Mouse (Mus musculus) heart, adult 2 months (tissue): ENCODE results near the gene Shroom4. TPM values are rescaled to one million over a fixed set of nuclear protein-coding genes. Genes with fewer than 3 reads are reported as not detected.

ENCODE experiments used
- DNase-seq, 2 experiments: peaks; one replicate each; pipeline ENCODE4 v3.0.0; 2021
- H3K27ac ChIP-seq: fragments of 200-600 bp; 2 replicates; pipeline ENCODE4 v1.8.1; 2022
- H3K27me3 ChIP-seq: fragments of 200-500 bp; 2 replicates; pipeline ENCODE4 v1.6.1; 2012; ENCODE audit warnings: mild to moderate bottlenecking, low read length, inconsistent platforms, mixed read lengths; ENCODE audit not compliant: control insufficient read depth, insufficient read depth
- H3K36me3 ChIP-seq: fragments of 200-500 bp; 2 replicates; pipeline ENCODE4 v1.6.1; 2012; ENCODE audit warnings: low read length, inconsistent platforms; ENCODE audit not compliant: control insufficient read depth, insufficient read depth
- H3K4me1 ChIP-seq: fragments of 200-500 bp; 2 replicates; pipeline ENCODE4 v1.6.1; 2011; ENCODE audit warnings: low read length; ENCODE audit not compliant: control insufficient read depth, insufficient read depth
- H3K4me3 ChIP-seq: fragments of 200-600 bp; 2 replicates; pipeline ENCODE4 v1.8.1; 2022
- H3K79me2 ChIP-seq: fragments of 200-500 bp; replicated peaks from 2 replicates; pipeline ENCODE4 v1.6.1; 2012; ENCODE audit warnings: mild to moderate bottlenecking, inconsistent platforms, low read length, moderate library complexity, mixed read lengths; ENCODE audit not compliant: control insufficient read depth, insufficient read depth
- H3K9ac ChIP-seq: fragments of 200-500 bp; 2 replicates; pipeline ENCODE4 v1.6.1; 2012; ENCODE audit warnings: low read depth, mild to moderate bottlenecking, control low read depth, inconsistent platforms, low read length, mixed read lengths
- CTCF ChIP-seq: fragments of 200-600 bp; IDR thresholded peaks from 2 replicates; pipeline ENCODE4 v1.8.1; 2022; ENCODE audit warnings: antibody characterized with exemption, mild to moderate bottlenecking, moderate library complexity
- EP300 ChIP-seq: fragments of 200-500 bp; IDR thresholded peaks from 2 replicates; pipeline ENCODE4 v1.6.1; 2011; ENCODE audit warnings: low read depth, low read length, control low read depth; ENCODE audit not compliant: insufficient read depth
- POLR2A ChIP-seq: fragments of 200-500 bp; IDR thresholded peaks from 2 replicates; pipeline ENCODE4 v1.6.1; 2011; ENCODE audit warnings: mild to moderate bottlenecking, low read depth, low read length, control low read depth; ENCODE audit not compliant: insufficient read depth
- WGBS: fragments of 180-500 bp; shearing (Covaris S2); methylation state at CpG from one replicate; pipeline ENCODE4 v1.1.7; 2018; 5-methylcytosine and 5-hydroxymethylcytosine counted together
- intact Hi-C: fragments of 180-260 bp; cut with DNase I; formaldehyde crosslinking; loops from one replicate; pipeline ENCODE4 v1.15.1; 2025
- polyA plus RNA-seq: library from polyadenylated mRNA; depleted of rRNA; stranded (reverse); fragments of >200 nt; gene quantifications from 2 replicates; pipeline ENCODE4 v1.2.3, GENCODE M21; 2012
- total RNA-seq, 2 experiments: library from RNA; stranded (reverse); gene quantifications; 2 replicates each; pipeline ENCODE4 v1.2.3; 2021

The Shroom4 gene
- total and polyA plus RNA-seq, 3 experiments, result 5.1 to 14.8 (median 13.5) TPM

DNA sequence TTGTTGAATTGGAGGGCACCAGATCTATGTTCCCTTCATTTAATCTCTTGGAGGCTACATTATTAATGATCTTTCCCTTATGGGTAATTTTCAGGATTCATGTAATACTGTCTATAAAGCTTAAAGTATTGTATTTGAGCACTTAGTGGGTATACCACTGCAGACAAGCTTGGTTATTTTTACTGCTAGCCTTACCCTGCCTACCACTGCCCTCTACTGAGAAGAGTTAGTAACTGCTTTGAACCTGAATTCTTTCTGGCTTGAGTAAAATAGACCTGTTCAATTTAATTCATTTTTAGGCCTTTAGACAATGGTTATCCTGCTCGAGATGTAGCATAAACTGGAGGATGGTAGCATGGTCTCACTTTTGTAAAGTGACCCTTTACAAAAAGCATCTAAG lies 75.5 kb downstream of the Shroom4 start:
- intact Hi-C loops, result loop anchor here (1.0 to 2.0 kb wide), 2 partner anchors 150 to 214 kb away; no protein-coding TSS in a partner anchor
- no peaks in the 10 kb centered on the region for H3K4me1 ChIP-seq
- no peak for DNase-seq

DNA sequence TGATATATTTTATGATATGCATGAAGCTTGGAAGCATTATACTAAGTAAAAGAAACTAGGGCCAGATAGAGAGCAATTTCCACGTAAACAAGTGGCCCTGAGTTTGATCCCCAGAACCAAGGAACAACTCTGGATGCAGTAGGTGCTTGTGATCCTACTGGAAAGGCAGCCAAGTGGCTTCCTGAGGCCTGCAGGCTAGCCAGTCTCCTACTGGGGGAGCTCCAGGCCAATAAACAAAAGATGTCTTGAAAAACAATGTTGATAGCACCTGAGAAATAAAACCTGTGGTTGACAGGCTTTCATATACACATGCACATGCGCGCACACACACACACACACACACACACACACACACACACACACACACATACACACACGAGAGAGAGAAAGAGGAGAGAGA lies 82.6 kb downstream of the Shroom4 start:
- intact Hi-C loops, result loop anchor here (5.0 kb wide), 1 partner anchor 40 kb away; no protein-coding TSS in a partner anchor

More for the DNA sequence above, 75.5 kb downstream of the Shroom4 start:
- Histone ChIP-seq H3K4me3 (no peak overlapping the region), H3K36me3 (no peaks in the 10 kb centered on the region), H3K9ac (no peak overlapping the region), H3K27me3 (no peaks in the 10 kb centered on the region), H3K27ac (no peak overlapping the region), H3K79me2 (no peaks in the 10 kb centered on the region)
- TF ChIP-seq CTCF, result peak; percentile 77
- TF ChIP-seq EP300, result no peak
- 14% methylated on average over 1 of the region's 1 CpGs for WGBS

DNA sequence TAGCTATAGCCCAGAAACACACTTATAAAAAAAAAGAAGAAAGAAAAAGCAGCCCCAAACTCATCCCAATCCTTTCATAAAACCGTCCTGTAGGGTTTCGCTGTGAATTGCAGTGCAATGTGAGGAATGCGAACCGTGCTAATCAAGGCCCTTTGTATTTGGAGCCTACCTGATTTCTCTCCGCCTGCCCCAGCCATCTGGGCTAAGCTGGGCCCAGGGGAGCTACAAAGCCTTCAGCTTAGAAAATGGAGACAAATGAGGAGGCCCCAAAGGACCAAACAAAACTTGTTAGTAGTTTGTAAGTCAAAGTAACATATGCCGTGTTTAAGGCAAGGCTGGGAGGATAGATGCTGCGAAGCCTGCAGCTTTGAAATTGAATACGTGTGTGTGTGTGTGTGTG lies 84.2 kb downstream of the Shroom4 start:
- intact Hi-C loops, result loop anchor here (5.0 kb wide), 1 partner anchor 38 kb away; no protein-coding TSS in a partner anchor
- no peak for DNase-seq
- TF ChIP-seq CTCF, result no peak
- no peak for TF ChIP-seq POLR2A
- no peak for TF ChIP-seq EP300

More for the DNA sequence above, 82.6 kb downstream of the Shroom4 start:
- H3K4me1 ChIP-seq, result no peaks in the 10 kb centered on the region
- peak in 1 of 2 experiments; percentile 21 for DNase-seq
- H3K36me3 ChIP-seq, result no peaks in the 10 kb centered on the region
- H3K79me2 ChIP-seq, result no peaks in the 10 kb centered on the region
- H3K27me3 ChIP-seq, result no peaks in the 10 kb centered on the region
- no peak overlapping the region for H3K9ac ChIP-seq
- TF ChIP-seq EP300 (no peak), POLR2A (no peak), CTCF (peak; percentile 62)
- 75% methylated on average over 4 of the region's 4 CpGs for WGBS
- H3K27ac ChIP-seq, result no peak overlapping the region
- H3K4me3 ChIP-seq, result no peak overlapping the region

DNA sequence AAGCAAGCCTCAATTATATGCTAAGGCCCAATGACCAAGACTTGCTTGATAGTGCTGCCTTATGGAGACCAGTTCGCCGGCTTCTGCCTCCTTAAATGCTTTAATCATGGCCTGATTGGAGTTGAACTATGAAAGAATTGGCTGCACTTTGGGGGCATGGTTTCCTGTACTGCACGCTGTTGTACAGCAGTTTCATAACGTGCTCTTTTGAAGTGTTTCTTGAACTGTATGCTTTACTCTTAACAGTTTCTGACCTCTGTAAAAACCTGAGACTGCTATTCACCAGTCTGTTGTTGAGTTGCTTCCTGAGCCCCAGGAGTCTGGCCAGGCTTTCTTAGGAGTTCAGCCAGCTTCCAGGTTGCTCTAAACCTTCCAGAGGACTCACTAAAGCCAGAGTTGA lies 90.8 kb downstream of the Shroom4 start:
- no peak for TF ChIP-seq EP300
- TF ChIP-seq POLR2A, result no peak
- no peak for TF ChIP-seq CTCF
- intact Hi-C loops, result no loop called here
- H3K4me3 ChIP-seq, result no peak overlapping the region
- no peaks in the 10 kb centered on the region for H3K4me1 ChIP-seq
- DNase-seq, result no peak
- no peak overlapping the region for H3K9ac ChIP-seq
- no peak overlapping the region for H3K27ac ChIP-seq
- no peaks in the 10 kb centered on the region for H3K36me3 ChIP-seq
- 71% methylated on average over 4 of the region's 4 CpGs for WGBS
- no peaks in the 10 kb centered on the region for H3K79me2 ChIP-seq
- H3K27me3 ChIP-seq, result no peaks in the 10 kb centered on the region

More for the DNA sequence above, 84.2 kb downstream of the Shroom4 start:
- no peaks in the 10 kb centered on the region for H3K4me1 ChIP-seq
- H3K4me3 ChIP-seq, result no peak overlapping the region
- H3K36me3 ChIP-seq, result no peaks in the 10 kb centered on the region
- H3K27ac ChIP-seq, result no peak overlapping the region
- no peaks in the 10 kb centered on the region for H3K27me3 ChIP-seq
- 64% methylated on average over 8 of the region's 8 CpGs for WGBS
- no peak overlapping the region for H3K9ac ChIP-seq
- no peaks in the 10 kb centered on the region for H3K79me2 ChIP-seq

- intact Hi-C loops, result no loop called here
- Histone ChIP-seq H3K79me2 (no peaks in the 10 kb centered on the region), H3K36me3 (no peaks in the 10 kb centered on the region), H3K9ac (no peak overlapping the region), H3K27me3 (no peaks in the 10 kb centered on the region), H3K4me1 (no peaks in the 10 kb centered on the region), H3K27ac (no peak overlapping the region), H3K4me3 (no peak overlapping the region)
- no peak for DNase-seq
- TF ChIP-seq CTCF (no peak), EP300 (no peak)
These were observed 95.8 kb downstream of the Shroom4 start for GRCm38 (mm10) chrX:6495456-6495855.

GRCm38 (mm10) chrX:6496374-6496773 lies 96.7 kb downstream of the Shroom4 start:
- TF ChIP-seq CTCF (no peak), POLR2A (no peak), EP300 (no peak)
- WGBS, result 37% methylated on average over 2 of the region's 2 CpGs

GRCm38 (mm10) chrX:6501850-6502249 lies 102.2 kb downstream of the Shroom4 start:
- 48% methylated on average over 1 of the region's 1 CpGs for WGBS
- H3K4me3 ChIP-seq, result no peak overlapping the region
- DNase-seq, result no peak
- H3K27me3 ChIP-seq, result no peaks in the 10 kb centered on the region
- TF ChIP-seq EP300 (no peak), POLR2A (no peak), CTCF (no peak)
- no peak overlapping the region for H3K9ac ChIP-seq
- H3K36me3 ChIP-seq, result no peaks in the 10 kb centered on the region
- intact Hi-C loops, result no loop called here
- H3K4me1 ChIP-seq, result no peaks in the 10 kb centered on the region
- no peak overlapping the region for H3K27ac ChIP-seq
- no peaks in the 10 kb centered on the region for H3K79me2 ChIP-seq

More at GRCm38 (mm10) chrX:6496374-6496773, 96.7 kb downstream of the Shroom4 start:
- Histone ChIP-seq H3K36me3 (no peaks in the 10 kb centered on the region), H3K4me3 (no peak overlapping the region), H3K9ac (no peak overlapping the region), H3K27me3 (no peaks in the 10 kb centered on the region), H3K79me2 (no peaks in the 10 kb centered on the region), H3K4me1 (no peaks in the 10 kb centered on the region), H3K27ac (no peak overlapping the region)
- no peak for DNase-seq
- intact Hi-C loops, result no loop called here
